Mouse (Mus musculus) olfactory bulb, adult 2 months (tissue): ENCODE measurements around the gene Slc5a4b. TPM values are rescaled to one million over a fixed set of nuclear protein-coding genes. Genes with fewer than 3 reads are reported as not detected.

Experiments
- H3K27ac ChIP-seq: fragments of 200-500 bp; 2 replicates; pipeline ENCODE4 v1.5.1; 2012; ENCODE audit warnings: low read depth, low read length; ENCODE audit not compliant: insufficient read depth
- H3K4me1 ChIP-seq: fragments of 200-500 bp; 2 replicates; pipeline ENCODE4 v1.6.1; 2012; ENCODE audit warnings: low read length; ENCODE audit not compliant: control insufficient read depth, insufficient read depth
- H3K4me3 ChIP-seq: fragments of 200-500 bp; 2 replicates; pipeline ENCODE4 v1.5.1; 2012; ENCODE audit warnings: mild to moderate bottlenecking, low read depth, low read length, moderate library complexity; ENCODE audit not compliant: insufficient read depth
- CTCF ChIP-seq: fragments of 200-500 bp; IDR thresholded peaks from 2 replicates; pipeline ENCODE4 v1.5.1; 2012; ENCODE audit warnings: low read depth, mild to moderate bottlenecking, low read length, moderate library complexity; ENCODE audit not compliant: insufficient read depth
- POLR2A ChIP-seq: fragments of 200-500 bp; IDR thresholded peaks from 2 replicates; pipeline ENCODE4 v1.6.1; 2012; ENCODE audit warnings: mild to moderate bottlenecking, low read depth, low read length, moderate library complexity; ENCODE audit not compliant: insufficient read depth
- WGBS: fragments of 180-500 bp; shearing (Covaris S2); methylation state at CpG from one replicate; pipeline ENCODE4 v1.1.7; 2018; 5-methylcytosine and 5-hydroxymethylcytosine counted together
- polyA plus RNA-seq: library from polyadenylated mRNA; stranded (reverse); fragments of >200 nt; gene quantifications from 2 replicates; pipeline ENCODE4 v1.2.4, GENCODE M21; 2012; ENCODE audit warnings: low replicate concordance; ENCODE audit not compliant: missing spikeins, insufficient read depth, insufficient read length

Slc5a4b gene
- polyA plus RNA-seq, 1 experiment, result not detected

DNA sequence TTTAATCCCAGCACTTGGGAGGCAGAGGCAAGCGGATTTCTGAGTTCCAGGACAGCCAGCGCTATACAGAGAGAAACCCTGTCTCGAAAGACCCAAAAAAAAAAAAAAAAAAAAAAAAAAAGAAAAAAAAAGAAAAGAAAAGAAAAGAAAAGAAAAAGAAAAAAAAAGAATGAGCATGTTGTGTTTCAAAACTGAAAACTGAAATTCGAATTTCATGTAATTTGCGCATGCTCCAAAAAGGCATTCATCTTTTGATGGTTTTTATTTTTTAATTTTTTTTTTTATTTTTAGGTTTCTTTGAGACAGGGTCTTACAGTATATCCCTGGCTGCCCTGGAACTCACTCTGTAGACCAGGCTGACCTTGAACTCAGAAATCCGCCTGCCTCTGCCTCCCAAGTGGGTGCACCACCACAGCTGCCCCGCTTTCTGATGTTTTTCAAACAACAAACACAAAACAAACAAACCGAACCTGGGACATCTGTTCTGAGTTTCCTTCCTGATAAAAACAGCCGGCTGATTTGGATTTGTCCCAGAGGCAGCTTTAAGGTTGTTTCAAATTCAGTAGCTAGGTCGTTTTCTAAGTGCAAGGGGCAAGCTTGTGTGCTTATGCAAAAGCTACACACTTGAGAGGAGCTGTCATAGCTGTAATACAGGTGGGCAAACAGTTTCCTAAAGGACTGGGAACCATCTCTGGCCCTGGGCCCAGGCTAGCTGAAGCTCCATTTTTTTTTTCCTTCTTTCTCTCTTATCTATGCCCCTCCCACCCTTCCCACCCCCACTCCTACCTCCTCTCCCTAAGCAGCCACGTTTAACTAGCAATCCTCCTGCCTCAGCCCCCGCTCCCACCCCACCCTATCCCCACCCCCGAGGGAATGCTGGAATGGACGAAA is 79.0 kb downstream of the Slc5a4b start:
- Histone ChIP-seq H3K27ac (no peak overlapping the region), H3K4me1 (no peaks in the 10 kb centered on the region), H3K4me3 (peak overlapping the region; percentile 96)
- TF ChIP-seq POLR2A (no peak), CTCF (no peak)
- 50% methylated on average over 14 of the region's 14 CpGs for WGBS

GRCm38 (mm10) chr10:76030496-76030895 is 80.3 kb downstream of the Slc5a4b start:
- Histone ChIP-seq H3K4me3 (no peak overlapping the region), H3K27ac (no peak overlapping the region), H3K4me1 (no peaks in the 10 kb centered on the region)
- no peak for TF ChIP-seq POLR2A
- no peak for TF ChIP-seq CTCF
- 71% methylated on average over 5 of the region's 5 CpGs for WGBS

DNA sequence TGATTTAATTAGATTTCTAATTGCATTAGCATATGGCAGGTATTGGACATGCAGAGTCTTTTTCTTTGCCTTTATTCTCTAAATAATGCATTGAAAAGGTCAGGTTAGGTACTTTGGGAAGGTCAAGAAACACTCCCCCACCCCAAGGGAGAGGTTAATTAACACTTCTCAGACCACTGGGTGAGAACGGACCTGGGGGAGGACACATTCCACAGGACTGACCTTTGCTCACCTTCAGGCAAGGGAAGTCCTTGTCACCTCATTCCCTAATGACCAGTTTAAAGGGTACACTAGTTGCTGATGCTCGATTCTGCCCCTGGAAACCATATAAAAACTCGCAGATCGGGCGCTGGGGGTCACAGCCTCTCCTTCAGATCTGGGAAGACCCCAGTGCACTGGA is 81.5 kb downstream of the Slc5a4b start:
- 68% methylated on average over 5 of the region's 5 CpGs for WGBS
- Histone ChIP-seq H3K4me1 (no peaks in the 10 kb centered on the region), H3K27ac (no peak overlapping the region), H3K4me3 (no peak overlapping the region)
- no peak for TF ChIP-seq CTCF
- no peak for TF ChIP-seq POLR2A

DNA sequence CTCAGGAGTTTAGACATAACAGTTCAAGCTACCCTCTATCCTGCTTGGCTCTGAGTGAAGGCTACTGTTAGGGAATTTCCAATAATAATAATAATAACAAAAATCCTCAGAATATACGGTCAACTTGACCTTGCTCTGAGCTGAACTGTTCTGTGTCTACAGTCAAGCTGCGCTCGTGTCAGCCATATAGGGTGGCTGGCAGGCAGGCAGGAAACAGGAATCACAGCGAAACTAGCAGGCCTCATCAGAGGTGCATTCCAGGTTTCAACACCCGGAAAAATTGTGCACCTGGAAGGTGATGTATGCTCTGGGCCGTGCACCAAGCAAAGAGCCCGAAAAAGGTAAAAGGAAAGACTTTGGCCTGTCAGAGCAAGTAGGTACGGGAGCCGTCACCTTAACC is 82.4 kb downstream of the Slc5a4b start:
- TF ChIP-seq POLR2A, result no peak
- no peak overlapping the region for H3K27ac ChIP-seq
- no peaks in the 10 kb centered on the region for H3K4me1 ChIP-seq
- WGBS, result 89% methylated on average over 9 of the region's 9 CpGs
- no peak overlapping the region for H3K4me3 ChIP-seq

DNA sequence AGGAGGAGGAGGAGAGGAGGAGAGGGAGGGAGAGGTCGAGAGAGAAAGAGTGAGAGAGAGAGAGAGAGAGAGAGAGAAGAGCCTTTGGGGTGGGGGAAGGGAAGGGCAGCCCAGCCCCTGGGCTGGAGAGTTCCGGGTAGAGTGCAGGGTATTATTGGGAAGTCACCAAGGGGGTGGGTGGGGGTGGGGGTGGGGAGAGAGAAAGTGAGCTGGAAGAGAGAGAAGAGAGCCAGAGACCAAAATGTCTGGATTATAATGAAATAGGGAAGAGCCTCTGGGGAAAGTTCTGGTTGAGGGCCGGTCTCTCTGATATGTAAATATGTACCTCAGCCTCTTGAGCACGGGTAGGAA is 82.8 kb downstream of the Slc5a4b start:
- Histone ChIP-seq H3K4me3 (no peak overlapping the region), H3K27ac (no peak overlapping the region), H3K4me1 (no peaks in the 10 kb centered on the region)
- WGBS, result 34% methylated on average over 4 of the region's 4 CpGs
- TF ChIP-seq POLR2A, result no peak

- Histone ChIP-seq H3K4me3 (no peak overlapping the region), H3K4me1 (no peaks in the 10 kb centered on the region), H3K27ac (no peak overlapping the region)
- 66% methylated on average over 12 of the region's 12 CpGs for WGBS
- TF ChIP-seq POLR2A (no peak), CTCF (no peak)
Measured at GRCm38 (mm10) chr10:76027127-76028015, 83.4 kb downstream of the Slc5a4b start.

DNA sequence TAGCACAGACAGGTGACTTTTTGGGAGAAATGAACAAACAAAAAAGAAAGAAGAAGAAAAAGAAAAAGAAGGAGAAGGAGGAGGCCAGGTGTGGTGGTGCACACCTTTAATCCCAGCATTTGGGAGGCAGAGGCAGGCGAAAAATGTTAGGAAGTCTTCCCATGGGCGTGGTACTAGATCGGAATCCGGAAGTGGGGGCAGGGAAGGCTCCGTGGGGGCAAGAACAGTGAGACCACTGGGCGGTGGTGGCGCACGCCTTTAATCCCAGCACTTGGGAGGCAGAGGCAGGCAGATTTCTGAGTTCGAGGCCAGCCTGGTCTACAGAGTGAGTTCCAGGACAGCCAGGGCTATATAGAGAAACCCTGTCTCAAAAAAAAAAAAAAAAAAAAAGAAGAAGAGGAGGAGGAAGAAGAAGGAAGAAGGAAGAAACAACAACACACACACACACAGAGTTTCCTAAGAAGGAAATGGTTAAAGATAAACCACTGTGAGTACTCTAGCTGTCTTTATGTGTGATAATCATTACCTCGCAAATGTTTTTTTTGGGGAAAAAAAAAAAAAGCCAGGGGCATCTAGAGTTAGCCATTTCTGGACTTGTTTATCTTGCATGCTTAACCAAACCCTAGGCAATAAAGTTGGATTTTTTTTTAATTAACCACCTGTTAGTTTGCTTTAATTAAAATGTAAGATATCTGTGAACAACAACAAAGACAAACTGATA is 85.1 kb downstream of the Slc5a4b start:
- 96% methylated on average over 10 of the region's 10 CpGs for WGBS
- Histone ChIP-seq H3K4me1 (no peaks in the 10 kb centered on the region), H3K27ac (no peak overlapping the region), H3K4me3 (no peak overlapping the region)
- TF ChIP-seq POLR2A (no peak), CTCF (no peak)

DNA sequence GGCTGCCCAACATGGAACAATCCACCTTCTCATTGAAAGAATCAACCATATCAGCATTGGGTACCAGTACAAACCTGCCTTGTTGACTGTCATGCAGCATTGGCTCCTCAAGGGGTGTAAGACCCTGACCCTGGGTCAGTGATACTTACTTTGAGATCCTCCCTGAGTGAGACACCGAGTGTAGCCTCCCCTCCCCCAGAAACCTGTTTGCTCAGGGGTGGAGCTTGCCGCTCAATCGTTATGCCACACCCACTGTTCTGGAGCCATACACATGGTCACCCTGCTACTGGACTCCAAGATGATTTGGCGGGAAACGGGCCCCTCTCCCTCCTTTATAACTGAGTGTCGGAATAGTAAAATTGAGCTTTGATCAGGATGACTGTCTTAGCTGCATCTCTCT is 86.8 kb downstream of the Slc5a4b start:
- TF ChIP-seq CTCF (no peak), POLR2A (no peak)
- no peak overlapping the region for H3K4me3 ChIP-seq
- H3K27ac ChIP-seq, result no peak overlapping the region
- 96% methylated on average over 6 of the region's 6 CpGs for WGBS
- H3K4me1 ChIP-seq, result no peaks in the 10 kb centered on the region
